Mouse (Mus musculus) limb, embryonic 11.5 days (tissue): Measurements from ENCODE around the gene Acox2. TPM values are rescaled to one million over a fixed set of nuclear protein-coding genes. Genes with fewer than 3 reads are reported as not detected.

Experiments used
- ATAC-seq: fragments of 200-750 bp; cut with Nextera tagmentation; 2 replicates; pipeline ENCODE4 v1.8.0; 2017; ENCODE audit warnings: low read depth; ENCODE audit not compliant: insufficient number of reproducible peaks, low FRiP score, low TSS enrichment
- DNase-seq: peaks from one replicate; pipeline ENCODE4 v3.0.0-alpha.2; 2015; ENCODE audit warnings: low spot score
- H3K27ac ChIP-seq: fragments of 300-500 bp; sonication (generic); replicated peaks from 2 replicates; pipeline ENCODE4 v1.5.1; 2014; ENCODE audit warnings: low read depth, mild to moderate bottlenecking, low read length
- H3K27me3 ChIP-seq: fragments of 300-500 bp; sonication (generic); 2 replicates; pipeline ENCODE4 v1.6.1; 2014; ENCODE audit warnings: mild to moderate bottlenecking, low read length, mixed read lengths; ENCODE audit not compliant: control insufficient read depth, insufficient read depth
- H3K36me3 ChIP-seq: fragments of 300-500 bp; sonication (generic); 2 replicates; pipeline ENCODE4 v1.6.1; 2014; ENCODE audit warnings: mild to moderate bottlenecking, low read length, moderate library complexity, mixed read lengths; ENCODE audit not compliant: control insufficient read depth, insufficient read depth
- H3K4me1 ChIP-seq: fragments of 300-500 bp; sonication (generic); 2 replicates; pipeline ENCODE4 v1.6.1; 2014; ENCODE audit warnings: low read length, mixed read lengths; ENCODE audit not compliant: control insufficient read depth, insufficient read depth
- H3K4me2 ChIP-seq: fragments of 300-500 bp; sonication (generic); 2 replicates; pipeline ENCODE4 v1.6.1; 2014; ENCODE audit warnings: low read depth, mild to moderate bottlenecking, moderate library complexity; ENCODE audit not compliant: severe bottlenecking
- H3K4me3 ChIP-seq: fragments of 300-500 bp; sonication (generic); 2 replicates; pipeline ENCODE4 v1.5.1; 2014; ENCODE audit warnings: low read depth, low read length
- H3K9ac ChIP-seq: fragments of 300-500 bp; sonication (generic); 2 replicates; pipeline ENCODE4 v1.6.1; 2014; ENCODE audit warnings: mild to moderate bottlenecking, low read length
- H3K9me3 ChIP-seq: fragments of 300-500 bp; sonication (generic); 2 replicates; pipeline ENCODE4 v1.6.1; 2016; ENCODE audit warnings: low read length; ENCODE audit not compliant: control insufficient read depth
- WGBS: fragments of 180-500 bp; shearing (Covaris S2); extraction: QIAGEN DNeasy Blood & Tissue Kit; methylation state at CpG from one replicate; pipeline ENCODE4 v1.1.7; 2014; 5-methylcytosine and 5-hydroxymethylcytosine counted together
- polyA plus RNA-seq: library from polyadenylated mRNA; unstranded; fragments of >200 nt; fragmentation: Nextera tagmentation; extraction: Ambion mirVana; gene quantifications from 2 replicates; pipeline ENCODE4 v1.2.1, GENCODE M21; 2014

Gene Acox2
- polyA plus RNA-seq, 1 experiment from 2014 or later, result not detected

DNA sequence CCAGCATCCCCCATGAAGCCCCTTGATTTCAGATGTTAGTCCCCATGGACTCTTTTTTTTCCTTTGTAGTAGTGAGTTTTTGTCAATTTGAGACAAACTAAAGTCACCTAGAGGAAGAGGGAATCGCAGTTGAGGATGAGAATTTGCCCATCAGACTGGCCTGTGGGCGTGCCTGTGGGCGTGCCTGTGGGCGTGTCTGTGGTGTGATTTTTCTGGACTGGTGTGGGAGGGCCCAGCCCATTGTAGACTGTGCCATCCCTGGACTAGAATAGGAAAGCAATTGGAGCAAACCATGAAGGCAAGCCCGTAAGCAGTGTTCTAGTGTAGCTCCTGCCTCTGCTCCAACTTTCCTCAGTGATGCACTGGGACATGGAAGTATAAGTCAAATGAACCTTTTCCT lies 82.9 kb downstream of the Acox2 start:
- DNase-seq, result no peak
- H3K4me1 ChIP-seq, result peaks cover 4% of the 10 kb centered on the region
- no peaks in the 10 kb centered on the region for H3K27me3 ChIP-seq
- no peak overlapping the region for H3K4me2 ChIP-seq
- H3K27ac ChIP-seq, result no peak overlapping the region
- no peaks in the 10 kb centered on the region for H3K9me3 ChIP-seq
- no peak for ATAC-seq
- H3K36me3 ChIP-seq, result no peaks in the 10 kb centered on the region
- 63% methylated on average over 5 of the region's 5 CpGs for WGBS
- no peak overlapping the region for H3K4me3 ChIP-seq
- no peak overlapping the region for H3K9ac ChIP-seq

Other genes with a start within 250 kb of the Acox2 start
- 60.2 and 65.0 TPM in 2 replicates for gene Rpp14, start 179.0 kb downstream of the Acox2 start, polyA plus RNA-seq
- gene Pxk, start 161.1 kb downstream of the Acox2 start, polyA plus RNA-seq, result 26.2 and 28.2 TPM in 2 replicates
- 210 and 214 TPM in 2 replicates for gene Pdhb, start 86.3 kb downstream of the Acox2 start, polyA plus RNA-seq
- gene Kctd6, start 45.2 kb downstream of the Acox2 start, polyA plus RNA-seq, result 16.5 and 17.5 TPM in 2 replicates
- gene Fam107a, start 58.7 kb upstream of the Acox2 start, polyA plus RNA-seq, result 0.32 and 0.55 TPM in 2 replicates
- gene Oit1, start 119.4 kb upstream of the Acox2 start, polyA plus RNA-seq, result not detected in 2 replicates